Mouse (Mus musculus) cerebellum, adult 2 months (tissue): ENCODE measurements around the gene Ly6g6f.

Source experiments
- CTCF ChIP-seq: fragments of 200-500 bp; IDR thresholded peaks from 2 replicates; pipeline ENCODE4 v1.5.1; 2011; ENCODE audit warnings: low read depth, mild to moderate bottlenecking, control low read depth, low read length, moderate library complexity, borderline replicate concordance; ENCODE audit not compliant: insufficient read depth
- POLR2A ChIP-seq: fragments of 200-500 bp; IDR thresholded peaks from 2 replicates; pipeline ENCODE4 v1.6.1; 2011; ENCODE audit warnings: low read length, control low read depth, borderline replicate concordance; ENCODE audit not compliant: insufficient read depth

DNA sequence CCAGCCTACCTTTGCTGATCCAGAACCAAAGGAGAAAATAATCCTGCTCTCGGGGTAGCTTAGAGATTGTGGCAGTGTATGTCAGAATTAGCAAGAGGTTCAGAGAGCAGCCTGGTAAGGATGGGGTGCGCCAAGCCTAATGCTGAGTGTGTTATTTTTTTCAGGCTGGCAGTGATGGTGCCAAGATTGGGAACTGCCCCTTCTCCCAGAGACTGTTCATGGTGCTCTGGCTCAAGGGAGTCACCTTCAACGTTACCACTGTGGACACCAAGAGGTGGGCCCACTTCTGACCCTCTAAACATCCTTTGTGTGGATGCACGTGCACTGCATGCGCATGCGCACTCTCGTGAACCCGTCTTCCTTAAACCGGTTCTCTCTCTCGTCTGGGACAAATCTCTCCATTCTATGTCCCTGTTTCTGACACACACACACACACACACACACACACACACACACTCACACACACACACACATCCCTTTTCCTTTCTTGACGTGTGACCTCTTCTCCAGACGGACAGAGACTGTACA is 33.1 kb downstream of the Ly6g6f start:
- TF ChIP-seq CTCF (no peak), POLR2A (no peak)
